Mouse (Mus musculus) liver, embryonic 11.5 days (tissue): ENCODE measurements around the gene Abcb11. TPM values are rescaled to one million over a fixed set of nuclear protein-coding genes. Genes with fewer than 3 reads are reported as not detected.
A peak's percentile ranks its signal among the peaks of the same experiment; 100 is the strongest.

ENCODE experiments used
- ATAC-seq: fragments of 200-750 bp; cut with Nextera tagmentation; replicated peaks from 2 replicates; pipeline ENCODE4 v1.8.0; 2017; ENCODE audit warnings: moderate number of reproducible peaks, mild to moderate bottlenecking, moderate TSS enrichment, moderate library complexity; ENCODE audit not compliant: low FRiP score
- DNase-seq: peaks from one replicate; pipeline ENCODE4 v3.0.0-alpha.2; 2017; ENCODE audit warnings: low spot score
- H3K27ac ChIP-seq: fragments of 300-500 bp; sonication (generic); 2 replicates; pipeline ENCODE4 v1.5.1; 2014; ENCODE audit warnings: mild to moderate bottlenecking, low read depth, low read length, control low read depth
- H3K27me3 ChIP-seq: fragments of 300-500 bp; sonication (generic); replicated peaks from 2 replicates; pipeline ENCODE4 v1.6.1; 2014; ENCODE audit warnings: low read length, mixed read lengths; ENCODE audit not compliant: control insufficient read depth, insufficient read depth
- H3K36me3 ChIP-seq: fragments of 300-500 bp; sonication (generic); 2 replicates; pipeline ENCODE4 v1.6.1; 2014; ENCODE audit warnings: mild to moderate bottlenecking, low read length, moderate library complexity, mixed read lengths; ENCODE audit not compliant: control insufficient read depth, insufficient read depth
- H3K4me1 ChIP-seq: fragments of 300-500 bp; sonication (generic); replicated peaks from 2 replicates; pipeline ENCODE4 v1.6.1; 2014; ENCODE audit warnings: low read length, mixed read lengths; ENCODE audit not compliant: control insufficient read depth, insufficient read depth
- H3K4me2 ChIP-seq: fragments of 300-500 bp; sonication (generic); 2 replicates; pipeline ENCODE4 v1.6.1; 2014; ENCODE audit warnings: mild to moderate bottlenecking, control low read depth, moderate library complexity
- H3K4me3 ChIP-seq: fragments of 300-500 bp; sonication (generic); 2 replicates; pipeline ENCODE4 v1.5.1; 2014; ENCODE audit warnings: low read depth, low read length, control low read depth
- H3K9ac ChIP-seq: fragments of 300-500 bp; sonication (generic); 2 replicates; pipeline ENCODE4 v1.6.1; 2014; ENCODE audit warnings: low read depth, low read length, control low read depth
- H3K9me3 ChIP-seq: fragments of 300-500 bp; sonication (generic); 2 replicates; pipeline ENCODE4 v1.6.1; 2016; ENCODE audit warnings: low read length, inconsistent platforms, mixed read lengths; ENCODE audit not compliant: control insufficient read depth
- WGBS: fragments of 180-500 bp; shearing (Covaris S2); extraction: QIAGEN DNeasy Blood & Tissue Kit; methylation state at CpG from one replicate; pipeline ENCODE4 v1.1.7; 2014; 5-methylcytosine and 5-hydroxymethylcytosine counted together
- polyA plus RNA-seq: library from polyadenylated mRNA; unstranded; fragments of >200 nt; fragmentation: Nextera tagmentation; extraction: Ambion mirVana; gene quantifications from 2 replicates; pipeline ENCODE4 v1.2.1, GENCODE M21; 2014

The Abcb11 gene
- 1.0 and 1.2 TPM in 2 replicates for polyA plus RNA-seq

DNA sequence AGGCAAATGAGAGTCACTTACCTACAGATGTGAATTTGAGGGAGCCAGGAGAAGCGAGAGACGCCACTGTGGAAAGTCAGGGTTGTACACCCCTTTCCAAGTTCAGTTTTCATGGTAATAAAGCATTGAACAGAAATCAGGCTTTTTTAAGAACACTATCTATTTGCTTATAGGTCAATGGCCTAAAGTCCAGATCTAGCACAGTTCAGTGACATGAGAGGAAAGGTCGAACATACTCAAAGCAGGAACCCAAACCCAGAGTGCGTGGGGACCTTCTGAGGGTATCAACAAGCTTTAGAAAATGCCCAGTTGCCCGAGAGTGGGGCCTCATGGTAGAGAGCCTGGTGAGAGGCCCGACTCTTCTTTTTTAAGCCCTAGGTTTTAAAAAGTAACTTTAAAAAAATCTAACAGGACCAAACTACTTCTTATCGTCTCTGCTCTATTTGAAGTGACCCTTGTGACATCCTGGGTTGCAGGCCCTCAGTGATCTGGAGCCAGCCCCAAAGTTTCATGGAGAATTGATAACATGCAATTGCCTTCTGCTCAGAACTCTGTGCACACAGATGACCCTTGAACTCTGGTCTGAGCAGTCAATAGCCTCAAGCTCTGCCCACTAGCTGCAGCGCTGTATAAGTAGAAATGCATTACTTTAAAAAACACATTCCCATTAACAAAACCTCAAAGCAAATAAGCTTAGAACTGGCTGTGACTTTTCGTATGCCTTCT is at the start of gene Abcb11:
TSS of gene Abcb11 (minus strand) at position 121 of the 726 bp plus-strand sequence.
- H3K4me3 ChIP-seq, result no peak within 1 kb of the TSS
- ATAC-seq, result no peak; the same call in 1 of the 2 replicates
- no peaks in the 10 kb centered on the region for H3K27me3 ChIP-seq
- WGBS, result 72% methylated on average over 9 of the region's 9 CpGs
- H3K4me1 ChIP-seq, result no peaks in the 10 kb centered on the region; the same call in 1 of the 2 replicates
- H3K9ac ChIP-seq, result no peak within 1 kb of the TSS
- H3K9me3 ChIP-seq, result no peaks in the 10 kb centered on the region
- peak within 1 kb of the TSS; percentile 38; the same call in 1 of the 2 replicates for H3K27ac ChIP-seq
- DNase-seq, result no peak
- H3K4me2 ChIP-seq, result no peak within 1 kb of the TSS
- H3K36me3 ChIP-seq, result no peaks in the 10 kb centered on the region

DNA sequence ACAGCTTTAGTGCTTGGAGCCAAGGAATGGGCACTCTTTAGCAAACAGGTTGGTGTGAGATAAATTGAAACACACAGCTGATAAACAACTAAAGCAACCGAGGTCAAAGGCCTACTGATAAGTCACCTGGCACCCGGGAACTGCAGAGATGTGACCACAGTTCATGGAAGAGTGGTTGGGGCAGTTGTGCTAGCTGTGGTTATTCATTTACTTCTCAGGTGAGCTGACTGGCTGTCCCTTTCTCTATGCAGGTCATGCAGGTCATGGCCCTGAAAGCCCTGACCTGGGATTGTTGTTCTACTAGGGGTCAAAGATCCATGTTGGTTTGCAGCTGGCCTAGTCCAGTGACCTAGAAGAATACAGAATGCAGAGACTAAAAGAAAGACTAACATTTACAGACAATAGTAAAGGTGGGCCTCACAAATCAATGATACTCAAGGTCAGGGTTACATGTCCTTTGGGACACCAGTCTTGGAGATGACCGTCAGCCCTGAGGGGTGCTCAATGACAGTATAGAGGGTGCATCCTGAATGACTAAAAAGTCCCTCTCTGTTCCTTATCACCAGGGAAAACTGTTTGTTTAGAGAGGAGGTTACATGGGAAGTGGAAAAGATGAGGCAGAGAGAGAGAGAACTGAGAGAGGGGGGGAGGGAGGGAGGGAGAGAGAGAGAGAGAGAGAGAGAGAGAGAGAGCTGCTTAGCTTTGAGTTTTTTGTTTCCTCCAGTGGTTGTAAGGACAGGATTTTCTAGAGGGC is 43.9 kb upstream of the Abcb11 start:
- Histone ChIP-seq H3K27ac (peak overlapping the region; percentile 67; the same call in 1 of the 2 replicates), H3K27me3 (no peaks in the 10 kb centered on the region), H3K36me3 (no peaks in the 10 kb centered on the region), H3K4me3 (no peak overlapping the region), H3K9ac (no peak overlapping the region), H3K4me2 (no peak overlapping the region), H3K9me3 (no peaks in the 10 kb centered on the region), H3K4me1 (no peaks in the 10 kb centered on the region)
- no peak for DNase-seq
- peak; percentile 80 for ATAC-seq
- 66% methylated on average over 3 of the region's 3 CpGs for WGBS

DNA sequence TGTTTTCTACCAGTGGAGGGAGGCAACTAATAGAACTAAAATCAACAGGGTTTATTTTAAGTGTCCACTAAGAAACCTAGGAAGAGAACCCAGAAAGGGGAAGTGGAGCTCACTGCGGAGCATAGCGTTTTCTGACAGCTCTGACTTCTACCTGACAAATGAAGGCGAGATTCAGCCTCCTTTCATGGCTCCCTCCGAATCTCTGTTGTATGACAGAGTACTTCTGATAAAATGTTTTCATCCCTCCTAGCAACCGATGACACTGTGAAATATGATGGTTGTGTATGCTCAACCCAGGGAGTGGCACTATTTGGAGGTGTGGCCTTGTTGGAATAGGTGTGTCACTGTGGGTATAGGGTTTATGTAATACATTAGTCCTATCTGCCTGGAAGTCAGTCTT is 40.4 kb upstream of the Abcb11 start:
- WGBS, result 53% methylated on average over 5 of the region's 5 CpGs
- ATAC-seq (no peak), DNase-seq (no peak)
- Histone ChIP-seq H3K36me3 (no peaks in the 10 kb centered on the region), H3K27ac (no peak overlapping the region), H3K9ac (no peak overlapping the region), H3K4me3 (no peak overlapping the region), H3K4me2 (no peak overlapping the region), H3K4me1 (peaks cover 3% of the 10 kb centered on the region), H3K9me3 (no peaks in the 10 kb centered on the region), H3K27me3 (no peaks in the 10 kb centered on the region)

GRCm38 (mm10) chr2:69381740-69382139 is 39.3 kb upstream of the Abcb11 start:
- H3K4me1 ChIP-seq, result peaks cover 3% of the 10 kb centered on the region
- H3K4me3 ChIP-seq, result no peak overlapping the region
- H3K27me3 ChIP-seq, result no peaks in the 10 kb centered on the region
- WGBS, result 36% methylated on average over 8 of the region's 8 CpGs
- ATAC-seq (no peak), DNase-seq (no peak)
- no peak overlapping the region for H3K4me2 ChIP-seq
- no peak overlapping the region for H3K9ac ChIP-seq
- no peaks in the 10 kb centered on the region for H3K9me3 ChIP-seq
- H3K27ac ChIP-seq, result no peak overlapping the region
- no peaks in the 10 kb centered on the region for H3K36me3 ChIP-seq

DNA sequence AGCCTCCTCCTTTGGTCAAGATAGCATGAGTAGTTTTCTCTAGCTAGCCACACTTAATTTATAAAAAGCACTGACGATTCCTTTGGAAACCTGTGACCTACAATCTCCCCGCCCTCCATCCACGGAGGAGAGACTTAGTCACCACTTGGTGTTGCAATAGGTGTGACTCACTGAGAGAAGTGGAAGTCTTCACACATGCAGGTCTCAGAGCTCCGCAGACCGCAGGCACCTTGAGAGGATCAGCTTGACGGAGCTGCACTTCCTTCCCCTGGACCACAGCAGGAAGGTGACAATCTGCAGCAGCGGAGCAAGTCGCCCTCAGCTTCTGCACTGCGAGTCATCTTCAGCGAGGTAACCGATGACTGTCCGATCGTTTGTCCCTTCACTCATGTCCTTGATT is 37.9 kb upstream of the Abcb11 start, which contains the start of gene Dhrs9:
TSS of gene Dhrs9 (plus strand) at position 165 of the 400 bp plus-strand sequence.
- Histone ChIP-seq H3K4me2 (no peak within 1 kb of the TSS), H3K4me1 (peaks cover 3% of the 10 kb centered on the region), H3K27me3 (no peaks in the 10 kb centered on the region), H3K9me3 (no peaks in the 10 kb centered on the region), H3K4me3 (no peak within 1 kb of the TSS), H3K27ac (no peak within 1 kb of the TSS), H3K36me3 (no peaks in the 10 kb centered on the region), H3K9ac (no peak within 1 kb of the TSS)
- 22% methylated on average over 13 of the region's 13 CpGs for WGBS
- DNase-seq, result no peak
- no peak for ATAC-seq

- H3K9me3 ChIP-seq, result no peaks in the 10 kb centered on the region
- ATAC-seq (no peak), DNase-seq (no peak)
- H3K4me3 ChIP-seq, result no peak overlapping the region
- no peaks in the 10 kb centered on the region for H3K36me3 ChIP-seq
- peaks cover 3% of the 10 kb centered on the region for H3K4me1 ChIP-seq
- no peak overlapping the region for H3K4me2 ChIP-seq
- H3K9ac ChIP-seq, result no peak overlapping the region
- no peaks in the 10 kb centered on the region for H3K27me3 ChIP-seq
- no peak overlapping the region for H3K27ac ChIP-seq
- 41% methylated on average over 1 of the region's 1 CpGs for WGBS
These were observed 37.4 kb upstream of the Abcb11 start for GRCm38 (mm10) chr2:69379801-69380200.

GRCm38 (mm10) chr2:69376780-69377179 is 34.4 kb upstream of the Abcb11 start:
- H3K36me3 ChIP-seq, result no peaks in the 10 kb centered on the region
- no peaks in the 10 kb centered on the region for H3K9me3 ChIP-seq
- no peak overlapping the region for H3K4me3 ChIP-seq
- no peak overlapping the region for H3K4me2 ChIP-seq
- 48% methylated on average over 2 of the region's 2 CpGs for WGBS
- no peaks in the 10 kb centered on the region for H3K27me3 ChIP-seq
- no peak overlapping the region for H3K27ac ChIP-seq
- H3K4me1 ChIP-seq, result peaks cover 3% of the 10 kb centered on the region
- ATAC-seq (no peak), DNase-seq (no peak)
- no peak overlapping the region for H3K9ac ChIP-seq

GRCm38 (mm10) chr2:69365275-69365674 is 22.9 kb upstream of the Abcb11 start:
- no peak overlapping the region for H3K27ac ChIP-seq
- no peaks in the 10 kb centered on the region for H3K27me3 ChIP-seq
- no peaks in the 10 kb centered on the region for H3K36me3 ChIP-seq
- H3K9me3 ChIP-seq, result no peaks in the 10 kb centered on the region
- no peak overlapping the region for H3K4me2 ChIP-seq
- no peak overlapping the region for H3K4me3 ChIP-seq
- no peak overlapping the region for H3K9ac ChIP-seq
- WGBS, result 94% methylated on average over 1 of the region's 1 CpGs
- no peaks in the 10 kb centered on the region for H3K4me1 ChIP-seq
- ATAC-seq (no peak), DNase-seq (no peak)
